Comparison of ENCODE assay signal across 8 mouse cellular contexts in the genomic region with DNA sequence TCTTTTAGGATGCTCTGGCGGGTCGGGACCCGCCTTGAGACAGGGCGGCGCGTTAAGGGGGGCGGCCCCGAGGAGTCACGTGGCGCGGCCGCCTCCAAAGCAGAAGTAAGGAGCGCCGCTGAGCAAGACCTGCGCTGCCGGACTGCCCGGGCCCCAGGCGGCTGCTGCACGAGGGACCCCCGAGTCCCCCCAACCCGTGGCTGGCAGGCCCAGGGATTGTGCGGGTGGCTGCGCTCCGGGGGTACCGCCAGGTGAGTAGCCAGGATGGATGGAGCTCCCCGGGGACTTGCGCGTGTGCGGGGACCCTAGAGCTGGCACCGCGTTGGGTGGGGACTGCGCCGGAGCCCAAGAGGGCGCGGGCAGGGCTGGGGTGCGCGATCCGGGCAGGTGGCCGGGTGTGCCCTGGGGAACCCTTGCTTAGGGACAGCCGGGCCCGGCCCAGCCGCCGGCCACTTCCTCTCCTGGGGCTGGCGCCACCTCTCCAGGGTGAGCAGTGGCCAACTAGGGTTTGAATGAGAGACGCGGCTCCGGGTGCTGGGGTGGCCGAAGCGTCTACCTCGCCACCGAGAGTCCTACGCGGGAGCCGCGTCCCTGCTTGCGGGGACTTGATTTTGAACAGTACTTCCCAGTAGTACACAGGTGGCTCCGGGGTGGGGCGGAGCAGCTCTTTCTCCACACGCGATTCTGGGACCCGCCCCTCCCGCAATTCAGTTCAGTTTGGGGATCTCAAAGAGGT. TPM values are rescaled to one million over a fixed set of nuclear protein-coding genes. Genes with fewer than 3 reads are reported as not detected.
DNase-seq lines count a peak whose midpoint lies in the region; ATAC-seq and TF ChIP-seq lines count a peak whose summit lies in the region.

Plcg2 (plus strand) TSS at position 113 of the 736 bp plus-strand sequence.

- peak within 1 kb of the TSS; percentile 99 for H3K4me2 ChIP-seq in heart, embryonic 11.5 days
- H3K4me2 ChIP-seq in kidney, embryonic 14.5 days (replicated peaks; ENCODE audit: low read depth, low read length), result peak within 1 kb of the TSS; percentile 93
- peak within 1 kb of the TSS; percentile 91 for H3K4me2 ChIP-seq in lung, postnatal 0 days (replicated peaks; ENCODE audit: low read depth, low read length)

- TF ChIP-seq CTCF in lung, postnatal 0 days (IDR thresholded peaks at IDR 0.05), result no peak
- no peak for TF ChIP-seq CTCF in olfactory bulb, adult 2 months (IDR thresholded peaks at IDR 0.05; ENCODE audit: insufficient read depth, low read depth, low read length)

- H3K36me3 ChIP-seq in heart, embryonic 11.5 days (ENCODE audit: control insufficient read depth, insufficient read depth, low read length), result no peaks in the 10 kb centered on the region
- H3K36me3 ChIP-seq in kidney, embryonic 14.5 days (ENCODE audit: control insufficient read depth, insufficient read depth, low read length), result no peaks in the 10 kb centered on the region
- H3K36me3 ChIP-seq in lung, postnatal 0 days (ENCODE audit: insufficient read depth, low read length), result no peaks in the 10 kb centered on the region

- ATAC-seq in heart, embryonic 11.5 days (replicated peaks; ENCODE audit: insufficient number of reproducible peaks, low FRiP score, low TSS enrichment), result peak; percentile 53; the same call in 1 of the 2 replicates
- ATAC-seq in kidney, embryonic 14.5 days (ENCODE audit: low FRiP score, low TSS enrichment), result peak; percentile 76
- ATAC-seq in lung, postnatal 0 days, result peak; percentile 77

- under 1% methylated on average over 62 of the region's 62 CpGs for WGBS in heart, embryonic 11.5 days (ENCODE audit: insufficient replicate concordance)
- 0% methylated on average over 46 of the region's 62 CpGs for WGBS in kidney, embryonic 14.5 days
- 1% methylated on average over 58 of the region's 62 CpGs for WGBS in lung, postnatal 0 days
- WGBS in olfactory bulb, adult 2 months, result under 1% methylated on average over 62 of the region's 62 CpGs

- H3K27me3 ChIP-seq in heart, embryonic 11.5 days (ENCODE audit: control insufficient read depth, insufficient read depth, low read length), result peaks cover 15% of the 10 kb centered on the region
- peaks cover 17% of the 10 kb centered on the region for H3K27me3 ChIP-seq in kidney, embryonic 14.5 days (ENCODE audit: control insufficient read depth, insufficient read depth, low read length)
- H3K27me3 ChIP-seq in lung, postnatal 0 days (replicated peaks; ENCODE audit: insufficient read depth, low read length), result 0 out of 2 replicates have a peak, but pooled peaks cover 7% of the 10 kb centered on the region

- peak; percentile 39 for DNase-seq in gastrocnemius, postnatal 10 days
- no peak for DNase-seq in gastrocnemius, adult 18-20 months (ENCODE audit: low spot score)
- DNase-seq in embryo, embryonic 11 days, result peak; percentile 75
- DNase-seq in lung, postnatal 0 days (ENCODE audit: low spot score), result peak; percentile 33
- DNase-seq in thymus, postnatal 4 days, result peak; percentile 71

- peaks cover 3% of the 10 kb centered on the region; the same call in 1 of the 2 replicates for H3K4me1 ChIP-seq in heart, embryonic 11.5 days (ENCODE audit: control insufficient read depth, insufficient read depth, low read length)
- no peaks in the 10 kb centered on the region for H3K4me1 ChIP-seq in kidney, embryonic 14.5 days (ENCODE audit: control insufficient read depth, insufficient read depth, low read length)
- peaks cover 3% of the 10 kb centered on the region; the same call in 1 of the 2 replicates for H3K4me1 ChIP-seq in lung, postnatal 0 days (ENCODE audit: insufficient read depth, low read depth, low read length)
- H3K4me1 ChIP-seq in olfactory bulb, adult 2 months (ENCODE audit: control insufficient read depth, insufficient read depth, low read length), result peaks cover 10% of the 10 kb centered on the region

- no peak for TF ChIP-seq POLR2A in olfactory bulb, adult 2 months (IDR thresholded peaks at IDR 0.05; ENCODE audit: insufficient read depth, low read depth, low read length)

- peak within 1 kb of the TSS; percentile 67 for H3K9ac ChIP-seq in heart, embryonic 11.5 days (ENCODE audit: low read depth, low read length)
- peak within 1 kb of the TSS; percentile 57 for H3K9ac ChIP-seq in kidney, embryonic 14.5 days (ENCODE audit: low read depth, low read length)
- peak within 1 kb of the TSS; percentile 20; the same call in 1 of the 2 replicates for H3K9ac ChIP-seq in lung, postnatal 0 days (replicated peaks; ENCODE audit: low read depth)

- no peak for TF ChIP-seq EP300 in lung, postnatal 0 days (IDR thresholded peaks at IDR 0.05)

- peak within 1 kb of the TSS; percentile 60 for H3K4me3 ChIP-seq in heart, embryonic 11.5 days (ENCODE audit: low read depth, low read length)
- peak within 1 kb of the TSS; percentile 50 for H3K4me3 ChIP-seq in kidney, embryonic 14.5 days (ENCODE audit: low read length)
- H3K4me3 ChIP-seq in lung, postnatal 0 days (ENCODE audit: low read depth, low read length), result peak within 1 kb of the TSS; percentile 51
- peak within 1 kb of the TSS; percentile 44 for H3K4me3 ChIP-seq in olfactory bulb, adult 2 months (ENCODE audit: insufficient read depth, low read depth, low read length)

- H3K27ac ChIP-seq in heart, embryonic 11.5 days (ENCODE audit: low read depth, low read length), result no peak within 1 kb of the TSS
- H3K27ac ChIP-seq in kidney, embryonic 14.5 days (ENCODE audit: low read depth, low read length), result no peak within 1 kb of the TSS
- no peak within 1 kb of the TSS for H3K27ac ChIP-seq in lung, postnatal 0 days (ENCODE audit: low read length)
- no peak within 1 kb of the TSS for H3K27ac ChIP-seq in olfactory bulb, adult 2 months (ENCODE audit: insufficient read depth, low read depth, low read length)

- no peaks in the 10 kb centered on the region for H3K9me3 ChIP-seq in heart, embryonic 11.5 days (replicated peaks; ENCODE audit: control insufficient read depth, low read length)
- no peaks in the 10 kb centered on the region for H3K9me3 ChIP-seq in kidney, embryonic 14.5 days (ENCODE audit: control insufficient read depth, low read length)
- no peaks in the 10 kb centered on the region for H3K9me3 ChIP-seq in lung, postnatal 0 days (ENCODE audit: low read length)

RNA-seq across cellular contexts. Expression of gene Plcg2, which starts in this region (rescaled TPM):
- 1 to 10 TPM; 1.0 to 2.6 TPM for total RNA-seq in gastrocnemius, postnatal 10 days (2021)
- total RNA-seq in gastrocnemius, adult 18-20 months (2021), result under 1 TPM; 0.53 to 0.93 TPM
- 4.7 and 6.7 TPM in 2 replicates for polyA plus RNA-seq in heart, embryonic 11.5 days (2014; fragmentation: Nextera tagmentation; extraction: Ambion mirVana)
- 2.6 and 5.0 TPM in 2 replicates for polyA plus RNA-seq in kidney, embryonic 14.5 days (2014; fragmentation: Nextera tagmentation; extraction: Ambion mirVana)
- 3.5 and 3.7 TPM in 2 replicates for polyA plus RNA-seq in lung, postnatal 0 days (2015; fragmentation: Nextera tagmentation; extraction: Ambion mirVana)
- polyA plus RNA-seq in olfactory bulb, adult 2 months (2012; ENCODE audit: insufficient read depth, insufficient read length, low replicate concordance, missing spikeins), result not detected in 2 replicates
